Comparison of ENCODE assay signal across 27 mouse cellular contexts in genomic region chr11:96986463-96986862, GRCm38 (mm10). TPM values are rescaled to one million over a fixed set of nuclear protein-coding genes. Genes with fewer than 3 reads are reported as not detected.
DNase-seq lines count a peak whose midpoint lies in the region; ATAC-seq and TF ChIP-seq lines count a peak whose summit lies in the region.
"Had no signal": no experiment of that assay in that cellular context is flagged by ENCODE, and none has a peak within 500 bp of the region (broad histone marks: within the 10 kb centered on the region; RNA-seq: fewer than 3 reads in every experiment).

No protein-coding gene starts in this region.

- H3K27me3 ChIP-seq in spleen, adult 2 months (ENCODE audit: control insufficient read depth, insufficient read depth, low read length), result no peaks in the 10 kb centered on the region
- peaks cover 19% of the 10 kb centered on the region for H3K27me3 ChIP-seq in E14TG2a.4 (ENCODE audit: insufficient read depth, low read length)
- H3K27me3 ChIP-seq in limb, embryonic 15.5 days, result peaks cover 29% of the 10 kb centered on the region
- peaks cover 85% of the 10 kb centered on the region for H3K27me3 ChIP-seq in forebrain, embryonic 10.5 days (ENCODE audit: poor library complexity, severe bottlenecking)
- H3K27me3 ChIP-seq: intestine, embryonic 15.5 days had no signal

- H3K9me3 ChIP-seq in E14TG2a.4 (ENCODE audit: low read length), result no peaks in the 10 kb centered on the region
- no peaks in the 10 kb centered on the region for H3K9me3 ChIP-seq in limb, embryonic 15.5 days
- H3K9me3 ChIP-seq in forebrain, embryonic 10.5 days, result no peaks in the 10 kb centered on the region
- H3K9me3 ChIP-seq: embryonic facial prominence, embryonic 13.5 days; forebrain, embryonic 13.5 days; hindbrain, embryonic 15.5 days; intestine, embryonic 15.5 days; liver, embryonic 13.5 days; midbrain, embryonic 12.5 days had no signal

- peaks cover 15% of the 10 kb centered on the region; the same call in 1 of the 2 replicates for H3K4me1 ChIP-seq in spleen, adult 2 months (ENCODE audit: control insufficient read depth, insufficient read depth, insufficient read length)
- H3K4me1 ChIP-seq in E14TG2a.4 (replicated peaks; ENCODE audit: low read depth, low read length), result peaks cover 60% of the 10 kb centered on the region
- H3K4me1 ChIP-seq in limb, embryonic 15.5 days, result peaks cover 35% of the 10 kb centered on the region
- peaks cover 46% of the 10 kb centered on the region for H3K4me1 ChIP-seq in forebrain, embryonic 10.5 days

- no peak for TF ChIP-seq CTCF in spleen, adult 2 months (IDR thresholded peaks at IDR 0.05; ENCODE audit: extremely low read depth, insufficient read depth, insufficient read length, insufficient replicate concordance)
- no peak for TF ChIP-seq CTCF in E14TG2a.4 (conservative IDR thresholded peaks at IDR 0.05; ENCODE audit: low read length)

- H3K4me3 ChIP-seq in spleen, adult 2 months (ENCODE audit: extremely low read depth, insufficient read depth, insufficient read length), result no peak overlapping the region
- peak overlapping the region; percentile 49 for H3K4me3 ChIP-seq in E14TG2a.4 (replicated peaks; ENCODE audit: low read length)
- no peak overlapping the region for H3K4me3 ChIP-seq in limb, embryonic 15.5 days
- H3K4me3 ChIP-seq in forebrain, embryonic 10.5 days, result no peak overlapping the region
- H3K4me3 ChIP-seq: embryonic facial prominence, embryonic 13.5 days; erythroblast, embryonic 14.5 days; forebrain, embryonic 13.5 days; hindbrain, embryonic 15.5 days; intestine, embryonic 15.5 days; liver, embryonic 13.5 days; midbrain, embryonic 12.5 days had no signal

- 0 out of 2 replicates have a peak overlapping the region, but pooled peaks have one; percentile 6 for H3K4me2 ChIP-seq in limb, embryonic 15.5 days
- H3K4me2 ChIP-seq: embryonic facial prominence, embryonic 13.5 days; forebrain, embryonic 13.5 days; heart, embryonic 11.5 days; hindbrain, embryonic 15.5 days; intestine, embryonic 15.5 days; liver, embryonic 13.5 days; lung, embryonic 14.5 days; midbrain, embryonic 12.5 days had no signal

- 40% methylated on average over 3 of the region's 3 CpGs for WGBS in spleen, adult 2 months
- 5% methylated on average over 3 of the region's 3 CpGs for WGBS in limb, embryonic 15.5 days
- WGBS in forebrain, embryonic 10.5 days, result 63% methylated on average over 3 of the region's 3 CpGs

- no peak for TF ChIP-seq POLR2A in spleen, adult 2 months (IDR thresholded peaks at IDR 0.05; ENCODE audit: low read depth, low read length)

- H3K9ac ChIP-seq in limb, embryonic 15.5 days, result no peak overlapping the region
- H3K9ac ChIP-seq: embryonic facial prominence, embryonic 13.5 days; forebrain, embryonic 13.5 days; hindbrain, embryonic 15.5 days; intestine, embryonic 15.5 days; liver, embryonic 13.5 days; lung, embryonic 14.5 days; midbrain, embryonic 12.5 days had no signal

- no peak for DNase-seq in spleen, adult 2 months (ENCODE audit: low read depth in 1 of 2, low spot score in 2 of 2)
- no peak for DNase-seq in spleen, postnatal 10 days (ENCODE audit: low spot score in 2 of 2)
- DNase-seq in induced T-regulatory cell, adult 2 months (ENCODE audit: low read depth), result peak; percentile 49
- DNase-seq in forebrain, embryonic 10.5 days (ENCODE audit: extremely low spot score, low spot score), result no peak
- no peak for DNase-seq in adrenal gland, adult 2 months
- DNase-seq: adrenal gland, postnatal 14 days; cerebellum, adult 2 months; cerebellum, postnatal 36 days; embryo, embryonic 11 days; gastrocnemius, postnatal 14 days; heart, adult 11 months; layer of hippocampus, adult 9-11 months; liver, embryonic 13.5 days; lung, embryonic 14.5 days; right cerebral cortex, postnatal 4 days had no signal

- H3K27ac ChIP-seq in spleen, adult 2 months (ENCODE audit: insufficient read depth, low read length), result peak overlapping the region; percentile 37; the same call in 1 of the 2 replicates
- no peak overlapping the region for H3K27ac ChIP-seq in limb, embryonic 15.5 days
- H3K27ac ChIP-seq in forebrain, embryonic 10.5 days, result no peak overlapping the region
- H3K27ac ChIP-seq: embryonic facial prominence, embryonic 13.5 days; forebrain, embryonic 13.5 days; hindbrain, embryonic 15.5 days; intestine, embryonic 15.5 days; liver, embryonic 13.5 days; midbrain, embryonic 12.5 days had no signal

- H3K36me3 ChIP-seq in spleen, adult 2 months (ENCODE audit: control insufficient read depth, insufficient read depth, low read length), result no peaks in the 10 kb centered on the region
- H3K36me3 ChIP-seq in E14TG2a.4 (ENCODE audit: insufficient read depth, low read length), result no peaks in the 10 kb centered on the region
- H3K36me3 ChIP-seq in limb, embryonic 15.5 days, result no peaks in the 10 kb centered on the region
- H3K36me3 ChIP-seq in forebrain, embryonic 10.5 days (replicated peaks), result no peaks in the 10 kb centered on the region
- H3K36me3 ChIP-seq: embryonic facial prominence, embryonic 13.5 days; hindbrain, embryonic 15.5 days; intestine, embryonic 15.5 days; liver, embryonic 13.5 days; midbrain, embryonic 12.5 days had no signal

- peak; percentile 40; the same call in 1 of the 2 replicates for ATAC-seq in limb, embryonic 15.5 days (ENCODE audit: insufficient number of reproducible peaks, low FRiP score, low TSS enrichment, low read depth)
- ATAC-seq: activated CD4-positive, CD25-positive, alpha-beta regulatory T cell, adult 4 months; forebrain, embryonic 13.5 days; intestine, embryonic 15.5 days had no signal

RNA-seq across cellular contexts. Expression of gene Sp2, which starts 3.7 kb away (rescaled TPM):
- polyA plus RNA-seq in spleen, adult 2 months (2012; rRNA removed), result 23.9 and 29.1 TPM in 2 replicates
- 15.1 and 16.8 TPM in 2 replicates for polyA plus RNA-seq in limb, embryonic 15.5 days (2015; fragmentation: Nextera tagmentation; extraction: Ambion mirVana)
- 29.7 and 30.9 TPM in 2 replicates for polyA plus RNA-seq in forebrain, embryonic 10.5 days (2016; fragmentation: Nextera tagmentation; extraction: Ambion mirVana)
- total RNA-seq in adrenal gland, adult 2 months (2021), result 10 to 100 TPM; 15.4 to 18.6 TPM
- 15.2 and 19.3 TPM in 2 replicates for polyA plus RNA-seq in adrenal gland, adult 2 months (2012; rRNA removed)

RNA-seq across cellular contexts. Expression of gene Sp6, which starts 26.7 kb away (rescaled TPM):
- polyA plus RNA-seq in spleen, adult 2 months (2012; rRNA removed), result 0.57 and 0.82 TPM in 2 replicates
- polyA plus RNA-seq in limb, embryonic 15.5 days (2015; fragmentation: Nextera tagmentation; extraction: Ambion mirVana), result 27.1 and 30.4 TPM in 2 replicates
- 1.8 and 2.1 TPM in 2 replicates for polyA plus RNA-seq in forebrain, embryonic 10.5 days (2016; fragmentation: Nextera tagmentation; extraction: Ambion mirVana)
- under 1 TPM; 0.09 to 0.24 TPM for total RNA-seq in adrenal gland, adult 2 months (2021)
- polyA plus RNA-seq in adrenal gland, adult 2 months (2012; rRNA removed), result 0.10 and 0.31 TPM in 2 replicates
- polyA plus RNA-seq: activated CD4-positive, CD25-positive, alpha-beta regulatory T cell, adult 4 months; erythroblast, embryonic 14.5 days; heart, postnatal 0 days had no signal

RNA-seq across cellular contexts. Expression of gene Pnpo, which starts 42.7 kb away (rescaled TPM):
- polyA plus RNA-seq in spleen, adult 2 months (2012; rRNA removed), result 33.2 and 57.0 TPM in 2 replicates
- polyA plus RNA-seq in limb, embryonic 15.5 days (2015; fragmentation: Nextera tagmentation; extraction: Ambion mirVana), result 33.6 and 37.6 TPM in 2 replicates
- polyA plus RNA-seq in forebrain, embryonic 10.5 days (2016; fragmentation: Nextera tagmentation; extraction: Ambion mirVana), result 36.8 and 40.7 TPM in 2 replicates
- 10 to 100 TPM; 29.3 to 37.4 TPM for total RNA-seq in adrenal gland, adult 2 months (2021)
- polyA plus RNA-seq in adrenal gland, adult 2 months (2012; rRNA removed), result 43.0 and 52.9 TPM in 2 replicates

RNA-seq across cellular contexts. Expression of gene Scrn2, which starts 43.3 kb away (rescaled TPM):
- 10.0 and 12.3 TPM in 2 replicates for polyA plus RNA-seq in spleen, adult 2 months (2012; rRNA removed)
- polyA plus RNA-seq in limb, embryonic 15.5 days (2015; fragmentation: Nextera tagmentation; extraction: Ambion mirVana), result 22.7 and 23.8 TPM in 2 replicates
- 44.1 and 44.6 TPM in 2 replicates for polyA plus RNA-seq in forebrain, embryonic 10.5 days (2016; fragmentation: Nextera tagmentation; extraction: Ambion mirVana)
- total RNA-seq in adrenal gland, adult 2 months (2021), result 10 to 100 TPM; 13.3 to 25.0 TPM
- polyA plus RNA-seq in adrenal gland, adult 2 months (2012; rRNA removed), result 27.6 and 28.6 TPM in 2 replicates

RNA-seq across cellular contexts. Expression of gene Lrrc46, which starts 54.7 kb away (rescaled TPM):
- 0.06 TPM in 1 of 2 replicates, not detected in the other for polyA plus RNA-seq in spleen, adult 2 months (2012; rRNA removed)
- 0.54 and 0.65 TPM in 2 replicates for polyA plus RNA-seq in limb, embryonic 15.5 days (2015; fragmentation: Nextera tagmentation; extraction: Ambion mirVana)
- polyA plus RNA-seq in forebrain, embryonic 10.5 days (2016; fragmentation: Nextera tagmentation; extraction: Ambion mirVana), result 2.6 and 2.7 TPM in 2 replicates
- total RNA-seq in adrenal gland, adult 2 months (2021), result 1 to 10 TPM in 1 of 2 experiments, under 1 TPM in 1; 0.98 to 1.1 TPM
- polyA plus RNA-seq in adrenal gland, adult 2 months (2012; rRNA removed), result 0.47 and 0.50 TPM in 2 replicates
- total RNA-seq: gastrocnemius, postnatal 14 days; hematopoietic stem cell, adult 5-6 weeks had no signal
- polyA plus RNA-seq: activated CD4-positive, CD25-positive, alpha-beta regulatory T cell, adult 4 months; erythroblast, embryonic 14.5 days had no signal
